Mouse (Mus musculus): Measurements from ENCODE around the gene Arhgap21. TPM values are rescaled to one million over a fixed set of nuclear protein-coding genes. Genes with fewer than 3 reads are reported as not detected.

The Arhgap21 gene
- polyA plus RNA-seq, 1 experiment from 2014 or later, result 40.9 TPM

DNA sequence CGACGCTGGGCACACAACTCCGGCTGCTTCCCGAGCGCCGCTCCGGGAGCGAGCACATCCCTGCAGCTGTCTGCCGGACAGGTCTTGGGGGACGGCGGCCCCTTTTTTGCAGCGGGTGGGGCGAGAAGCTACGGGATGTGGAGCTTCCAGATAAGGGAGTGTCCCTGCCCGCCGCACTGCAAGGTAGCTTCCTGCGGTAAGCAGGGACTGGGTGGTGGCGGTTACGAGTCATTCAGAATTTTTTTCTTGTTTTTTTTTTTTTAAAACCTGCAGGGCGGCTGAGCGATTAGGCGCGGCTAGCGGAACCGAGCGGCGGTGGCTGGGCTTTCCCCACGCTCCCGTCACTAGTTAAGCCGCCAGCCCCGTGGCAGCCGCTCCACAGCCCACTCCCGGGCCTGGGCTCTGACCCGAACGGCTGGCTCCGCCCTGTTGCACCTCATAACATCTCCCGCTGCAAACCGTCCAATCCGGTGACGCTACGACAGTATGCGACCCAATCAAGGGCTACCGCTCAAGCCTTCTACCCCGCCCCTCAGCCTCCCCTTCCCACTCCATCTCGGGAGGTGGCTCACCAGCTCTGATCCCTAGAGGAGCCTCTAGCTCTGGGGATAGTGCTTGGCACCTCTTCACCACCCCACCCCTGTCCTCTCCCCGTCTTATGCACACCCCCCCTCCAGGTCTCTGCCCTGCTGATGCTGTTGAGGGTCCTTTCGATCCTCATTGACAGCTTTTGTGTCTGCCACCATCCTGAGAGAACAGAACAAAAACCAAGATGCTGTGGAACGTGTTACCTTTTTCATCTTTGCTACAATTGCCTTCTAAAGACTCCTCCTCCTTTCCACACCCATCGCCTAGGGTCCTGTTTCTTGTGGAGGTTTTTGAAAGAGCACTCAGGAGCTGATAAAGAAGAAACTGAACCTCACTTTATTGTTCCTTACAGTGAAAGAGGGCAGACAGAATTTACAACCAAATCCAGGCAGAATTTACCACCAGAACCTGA lies 820 bp upstream of the Arhgap21 start:
- Histone ChIP-seq H3K9me3 (replicated peaks; ENCODE audit: control insufficient read depth, low read length, poor library complexity, severe bottlenecking) (no peaks in the 10 kb centered on the region), H3K4me3 (ENCODE audit: low read depth, low read length) (peak overlapping the region; percentile 96), H3K36me3 (ENCODE audit: control insufficient read depth, insufficient read depth, low read length) (no peaks in the 10 kb centered on the region), H3K4me1 (ENCODE audit: control insufficient read depth, insufficient read depth, low read length) (peaks cover 5% of the 10 kb centered on the region), H3K4me2 (ENCODE audit: low read length) (peak overlapping the region; percentile 57), H3K27me3 (ENCODE audit: control insufficient read depth, insufficient read depth, low read depth, low read length) (no peaks in the 10 kb centered on the region), H3K27ac (ENCODE audit: low read length) (peak overlapping the region; percentile 100), H3K9ac (ENCODE audit: low read depth, low read length) (peak overlapping the region; percentile 99)
- under 1% methylated on average over 49 of the region's 49 CpGs for WGBS
- ATAC-seq, result peak; percentile 98

DNA sequence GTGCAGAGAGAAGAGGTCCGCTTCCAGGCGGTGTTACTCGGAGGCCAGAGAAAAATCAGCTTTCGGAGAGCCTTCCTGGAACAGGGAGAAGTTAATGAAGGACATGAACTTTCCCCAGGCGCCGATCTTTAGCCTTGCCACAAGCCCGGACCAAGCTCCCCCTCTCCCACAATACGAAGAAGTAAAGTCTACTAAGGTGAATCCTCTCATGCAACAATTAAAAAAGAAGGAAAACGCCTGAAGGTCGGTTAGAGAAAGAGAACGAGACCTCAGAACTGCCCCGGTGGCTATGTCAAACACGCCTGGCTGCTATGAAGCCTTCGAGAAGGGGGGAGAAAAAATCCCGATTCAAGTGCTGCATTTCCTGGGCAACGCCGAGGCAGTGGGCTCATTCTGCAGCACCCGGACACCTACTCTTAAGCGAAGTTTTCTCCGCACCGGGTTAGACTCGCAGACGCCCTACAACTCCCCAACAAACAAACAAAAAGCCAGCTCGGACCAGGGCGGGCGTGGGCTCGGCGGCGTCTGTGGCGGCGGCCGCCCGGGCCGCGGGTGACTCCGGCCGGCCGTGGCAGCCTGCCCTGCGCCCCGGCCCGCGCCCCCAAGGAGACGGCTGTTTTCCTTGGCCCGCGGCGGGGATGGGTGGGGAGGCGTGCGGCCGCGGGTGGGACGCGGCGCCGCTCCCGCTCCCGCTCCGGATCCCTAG lies 882 bp downstream of the Arhgap21 start:
- H3K4me2 ChIP-seq (ENCODE audit: low read length), result peak overlapping the region; percentile 57
- under 1% methylated on average over 30 of the region's 57 CpGs for WGBS
- H3K27me3 ChIP-seq (ENCODE audit: control insufficient read depth, insufficient read depth, low read depth, low read length), result no peaks in the 10 kb centered on the region
- H3K9me3 ChIP-seq (replicated peaks; ENCODE audit: control insufficient read depth, low read length, poor library complexity, severe bottlenecking), result no peaks in the 10 kb centered on the region
- no peak; the same call in 1 of the 2 replicates for ATAC-seq
- H3K27ac ChIP-seq (ENCODE audit: low read length), result peak overlapping the region; percentile 100
- H3K4me3 ChIP-seq (ENCODE audit: low read depth, low read length), result peak overlapping the region; percentile 96
- H3K9ac ChIP-seq (ENCODE audit: low read depth, low read length), result peak overlapping the region; percentile 99
- H3K36me3 ChIP-seq (ENCODE audit: control insufficient read depth, insufficient read depth, low read length), result no peaks in the 10 kb centered on the region
- H3K4me1 ChIP-seq (ENCODE audit: control insufficient read depth, insufficient read depth, low read length), result peaks cover 18% of the 10 kb centered on the region

DNA sequence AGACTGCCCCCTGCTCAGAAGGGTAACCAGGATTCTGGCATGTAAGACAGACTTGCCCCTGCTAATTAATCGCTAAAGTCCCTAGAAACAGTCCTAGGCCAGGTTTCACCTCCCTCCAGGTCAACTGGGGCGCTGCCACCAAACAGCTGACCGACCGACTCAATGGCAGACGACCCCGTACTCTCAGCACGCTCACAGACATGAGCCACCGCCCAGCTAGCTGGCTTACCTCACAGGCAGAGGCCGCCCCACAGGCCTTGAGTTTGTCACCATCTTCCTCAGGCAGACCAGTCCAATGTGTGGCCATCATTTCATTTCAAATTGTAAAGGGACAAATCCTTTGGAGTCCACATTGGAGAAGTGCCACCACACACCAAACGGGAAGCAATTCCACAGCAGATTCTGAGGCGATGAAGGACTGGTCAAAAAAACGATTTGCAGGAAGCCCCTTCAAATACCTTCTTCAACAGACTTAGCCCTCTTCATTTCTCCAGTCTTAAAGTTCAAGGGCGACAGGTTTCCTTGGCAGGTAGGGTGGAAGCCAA lies 1.5 kb downstream of the Arhgap21 start:
- H3K9me3 ChIP-seq (replicated peaks; ENCODE audit: control insufficient read depth, low read length, poor library complexity, severe bottlenecking), result no peaks in the 10 kb centered on the region
- ATAC-seq, result no peak
- H3K27ac ChIP-seq (ENCODE audit: low read length), result peak overlapping the region; percentile 100
- H3K4me3 ChIP-seq (ENCODE audit: low read depth, low read length), result peak overlapping the region; percentile 96
- peaks cover 24% of the 10 kb centered on the region for H3K4me1 ChIP-seq (ENCODE audit: control insufficient read depth, insufficient read depth, low read length)
- peak overlapping the region; percentile 99 for H3K9ac ChIP-seq (ENCODE audit: low read depth, low read length)
- peak overlapping the region; percentile 57 for H3K4me2 ChIP-seq (ENCODE audit: low read length)
- no peaks in the 10 kb centered on the region for H3K36me3 ChIP-seq (ENCODE audit: control insufficient read depth, insufficient read depth, low read length)
- WGBS, result under 1% methylated on average over 13 of the region's 13 CpGs
- no peaks in the 10 kb centered on the region for H3K27me3 ChIP-seq (ENCODE audit: control insufficient read depth, insufficient read depth, low read depth, low read length)

GRCm38 (mm10) chr2:20966176-20967100 lies 2.2 kb downstream of the Arhgap21 start:
- Histone ChIP-seq H3K27me3 (ENCODE audit: control insufficient read depth, insufficient read depth, low read depth, low read length) (no peaks in the 10 kb centered on the region), H3K36me3 (ENCODE audit: control insufficient read depth, insufficient read depth, low read length) (no peaks in the 10 kb centered on the region), H3K4me3 (ENCODE audit: low read depth, low read length) (peak overlapping the region; percentile 96), H3K27ac (ENCODE audit: low read length) (peak overlapping the region; percentile 100), H3K9ac (ENCODE audit: low read depth, low read length) (peak overlapping the region; percentile 99), H3K4me2 (ENCODE audit: low read length) (peak overlapping the region; percentile 57), H3K4me1 (ENCODE audit: control insufficient read depth, insufficient read depth, low read length) (peaks cover 30% of the 10 kb centered on the region), H3K9me3 (replicated peaks; ENCODE audit: control insufficient read depth, low read length, poor library complexity, severe bottlenecking) (no peaks in the 10 kb centered on the region)
- no peak for ATAC-seq
- WGBS, result 10% methylated on average over 18 of the region's 18 CpGs

- no peaks in the 10 kb centered on the region for H3K27me3 ChIP-seq (ENCODE audit: control insufficient read depth, insufficient read depth, low read depth, low read length)
- H3K27ac ChIP-seq (ENCODE audit: low read length), result no peak overlapping the region
- no peak for ATAC-seq
- H3K4me1 ChIP-seq (ENCODE audit: control insufficient read depth, insufficient read depth, low read length), result peaks cover 39% of the 10 kb centered on the region
- H3K9ac ChIP-seq (ENCODE audit: low read depth, low read length), result peak overlapping the region; percentile 5
- H3K4me2 ChIP-seq (ENCODE audit: low read length), result peak overlapping the region; percentile 57
- no peaks in the 10 kb centered on the region for H3K9me3 ChIP-seq (replicated peaks; ENCODE audit: control insufficient read depth, low read length, poor library complexity, severe bottlenecking)
- H3K4me3 ChIP-seq (ENCODE audit: low read depth, low read length), result peak overlapping the region; percentile 96
- WGBS, result 56% methylated on average over 3 of the region's 3 CpGs
- no peaks in the 10 kb centered on the region for H3K36me3 ChIP-seq (ENCODE audit: control insufficient read depth, insufficient read depth, low read length)
These were observed 3.3 kb downstream of the Arhgap21 start for GRCm38 (mm10) chr2:20965361-20965760.

- H3K4me1 ChIP-seq (ENCODE audit: control insufficient read depth, insufficient read depth, low read length), result peaks cover 42% of the 10 kb centered on the region
These were observed 4.2 kb downstream of the Arhgap21 start for GRCm38 (mm10) chr2:20964461-20964860.

GRCm38 (mm10) chr2:20963226-20963805 lies 5.4 kb downstream of the Arhgap21 start:
- H3K4me1 ChIP-seq (ENCODE audit: control insufficient read depth, insufficient read depth, low read length), result peaks cover 45% of the 10 kb centered on the region

More at GRCm38 (mm10) chr2:20964461-20964860, 4.2 kb downstream of the Arhgap21 start:
- H3K36me3 ChIP-seq (ENCODE audit: control insufficient read depth, insufficient read depth, low read length), result no peaks in the 10 kb centered on the region
- peak overlapping the region; percentile 57 for H3K4me2 ChIP-seq (ENCODE audit: low read length)
- H3K9me3 ChIP-seq (replicated peaks; ENCODE audit: control insufficient read depth, low read length, poor library complexity, severe bottlenecking), result no peaks in the 10 kb centered on the region
- H3K27ac ChIP-seq (ENCODE audit: low read length), result no peak overlapping the region
- ATAC-seq, result no peak
- H3K27me3 ChIP-seq (ENCODE audit: control insufficient read depth, insufficient read depth, low read depth, low read length), result no peaks in the 10 kb centered on the region
- H3K9ac ChIP-seq (ENCODE audit: low read depth, low read length), result peak overlapping the region; percentile 31
- peak overlapping the region; percentile 22 for H3K4me3 ChIP-seq (ENCODE audit: low read depth, low read length)

DNA sequence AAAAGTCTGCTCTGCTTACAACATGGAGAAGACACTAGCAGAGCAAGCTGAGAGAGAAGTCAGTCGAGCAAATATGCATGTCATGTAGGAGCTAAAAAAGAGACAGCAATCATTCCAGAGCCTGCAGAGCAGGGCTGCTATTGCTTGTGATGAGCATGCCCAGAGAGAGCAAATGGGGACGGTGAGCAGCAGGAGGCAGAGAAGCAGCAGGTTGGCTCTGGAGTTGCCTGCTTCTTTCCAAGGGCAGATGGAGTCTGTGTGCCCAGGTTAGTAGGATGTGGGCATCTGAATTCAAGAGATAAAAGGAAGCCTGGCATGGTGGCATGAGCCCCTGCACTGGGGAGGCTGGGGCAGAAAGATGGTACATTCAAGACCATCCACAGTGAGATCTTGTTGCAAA lies 6.4 kb downstream of the Arhgap21 start:
- 0 out of 2 replicates have a peak, but pooled peaks have one; percentile 31 for ATAC-seq
- 11% methylated on average over 2 of the region's 2 CpGs for WGBS
- no peaks in the 10 kb centered on the region for H3K36me3 ChIP-seq (ENCODE audit: control insufficient read depth, insufficient read depth, low read length)
- no peak overlapping the region for H3K4me3 ChIP-seq (ENCODE audit: low read depth, low read length)
- H3K27me3 ChIP-seq (ENCODE audit: control insufficient read depth, insufficient read depth, low read depth, low read length), result no peaks in the 10 kb centered on the region
- H3K4me2 ChIP-seq (ENCODE audit: low read length), result peak overlapping the region; percentile 47
- peak overlapping the region; percentile 26; the same call in 1 of the 2 replicates for H3K27ac ChIP-seq (ENCODE audit: low read length)
- H3K4me1 ChIP-seq (ENCODE audit: control insufficient read depth, insufficient read depth, low read length), result peaks cover 45% of the 10 kb centered on the region
- no peaks in the 10 kb centered on the region for H3K9me3 ChIP-seq (replicated peaks; ENCODE audit: control insufficient read depth, low read length, poor library complexity, severe bottlenecking)
- H3K9ac ChIP-seq (ENCODE audit: low read depth, low read length), result peak overlapping the region; percentile 15; the same call in 1 of the 2 replicates

More at GRCm38 (mm10) chr2:20963226-20963805, 5.4 kb downstream of the Arhgap21 start:
- H3K9ac ChIP-seq (ENCODE audit: low read depth, low read length), result no peak overlapping the region
- ATAC-seq, result no peak
- no peaks in the 10 kb centered on the region for H3K36me3 ChIP-seq (ENCODE audit: control insufficient read depth, insufficient read depth, low read length)
- H3K27me3 ChIP-seq (ENCODE audit: control insufficient read depth, insufficient read depth, low read depth, low read length), result no peaks in the 10 kb centered on the region
- H3K27ac ChIP-seq (ENCODE audit: low read length), result no peak overlapping the region
- no peaks in the 10 kb centered on the region for H3K9me3 ChIP-seq (replicated peaks; ENCODE audit: control insufficient read depth, low read length, poor library complexity, severe bottlenecking)
- 76% methylated on average over 5 of the region's 5 CpGs for WGBS
- H3K4me2 ChIP-seq (ENCODE audit: low read length), result peak overlapping the region; percentile 48
- H3K4me3 ChIP-seq (ENCODE audit: low read depth, low read length), result peak overlapping the region; percentile 21
